Mouse (Mus musculus): ENCODE data around the gene Rnf150. TPM values are rescaled to one million over a fixed set of nuclear protein-coding genes. Genes with fewer than 3 reads are reported as not detected.

Gene Rnf150
- polyA plus RNA-seq, 1 experiment: 2.0 TPM

DNA sequence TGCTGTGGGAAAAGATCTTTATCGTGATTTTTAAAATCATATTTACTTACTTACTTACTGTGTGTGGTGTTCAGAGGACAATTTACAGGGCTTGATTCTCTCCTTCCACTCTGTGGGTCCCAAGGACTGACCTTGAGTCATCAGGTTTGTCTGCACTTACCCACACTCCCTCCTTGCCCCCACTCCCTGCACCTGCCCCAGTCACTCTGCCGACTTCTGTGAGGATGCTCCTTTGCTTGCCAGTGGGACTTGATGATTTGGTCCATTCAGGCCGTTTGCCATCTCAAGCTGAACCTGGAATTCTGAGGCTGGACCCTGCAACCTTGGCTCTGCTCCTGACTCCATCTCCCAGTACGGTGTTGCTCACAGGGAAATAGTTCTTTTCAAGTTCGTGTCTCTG lies 63.4 kb downstream of the Rnf150 start:
- H3ac ChIP-seq (ENCODE audit: control insufficient read depth, insufficient read length): no peak overlapping the region
- H3K4me3 ChIP-seq: no peak overlapping the region
- H3K27me3 ChIP-seq (ENCODE audit: control insufficient read depth, insufficient read depth, insufficient read length): no peaks in the 10 kb centered on the region
- H3K36me3 ChIP-seq (ENCODE audit: control insufficient read depth, insufficient read depth): no peaks in the 10 kb centered on the region
- H3K4me2 ChIP-seq (ENCODE audit: low read depth): no peak overlapping the region
- H3K79me2 ChIP-seq (ENCODE audit: control insufficient read depth, insufficient read depth): no peaks in the 10 kb centered on the region
- TF ChIP-seq MYOD1 (IDR thresholded peaks at IDR 0.05; ENCODE audit: control insufficient read depth in 1 of 3, insufficient read length in 2 of 3, low read depth in 2 of 3) (peak; percentile 56 to 100 (median 99)), TCF12 (IDR thresholded peaks at IDR 0.05; ENCODE audit: insufficient read depth, poor library complexity, severe bottlenecking) (peak; percentile 23), POLR2A (IDR thresholded peaks at IDR 0.05; ENCODE audit: insufficient read length, low read depth) (no peak), SRF (IDR thresholded peaks at IDR 0.05; ENCODE audit: control insufficient read depth, insufficient read length, low read depth) (no peak), POLR2AphosphoS2 (IDR thresholded peaks at IDR 0.05; ENCODE audit: insufficient read length, low read depth) (no peak), CEBPB (IDR thresholded peaks at IDR 0.05; ENCODE audit: insufficient read depth, poor library complexity, severe bottlenecking) (no peak), MYOG (IDR thresholded peaks at IDR 0.05; ENCODE audit: control insufficient read depth in 1 of 3, insufficient read depth in 1 of 3, insufficient read length in 2 of 3, low read depth in 2 of 3) (peak in 1 of 3 experiments; percentile 7), TCF3 (IDR thresholded peaks at IDR 0.05; ENCODE audit: insufficient read length, low read depth) (peak; percentile 60), REST (IDR thresholded peaks at IDR 0.05; ENCODE audit: insufficient read depth, insufficient read length) (no peak)

DNA sequence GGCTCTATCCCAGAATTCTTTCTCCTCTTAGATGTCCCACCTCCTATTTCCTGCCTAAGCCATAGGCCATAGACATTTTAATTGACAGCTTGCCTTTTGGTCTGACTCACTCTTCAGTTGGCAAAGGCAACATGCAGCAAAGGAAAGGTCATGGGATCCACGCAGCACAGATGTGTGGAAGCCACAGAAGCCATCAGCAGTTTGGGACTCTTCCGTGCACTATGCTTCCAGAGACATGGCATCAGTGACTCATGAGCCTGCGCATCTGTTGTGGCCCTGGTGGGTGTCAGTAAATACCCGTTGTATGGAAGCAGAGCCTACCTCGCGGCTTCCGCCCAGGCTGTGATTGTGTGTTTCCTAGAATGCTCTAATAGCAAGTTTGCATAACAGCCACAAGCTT lies 68.4 kb downstream of the Rnf150 start:
- H3K4me2 ChIP-seq (ENCODE audit: low read depth): peak overlapping the region; percentile 60
- peak; percentile 49 for TF ChIP-seq TCF12 (IDR thresholded peaks at IDR 0.05; ENCODE audit: insufficient read depth, poor library complexity, severe bottlenecking)
- TF ChIP-seq MAX (IDR thresholded peaks at IDR 0.05; ENCODE audit: low read depth): peak; percentile 19
- TF ChIP-seq MYOD1 (IDR thresholded peaks at IDR 0.05; ENCODE audit: control insufficient read depth in 1 of 3, insufficient read length in 2 of 3, low read depth in 2 of 3): peak in 2 of 3 experiments; percentile 88 to 94
- TF ChIP-seq USF1 (IDR thresholded peaks at IDR 0.05; ENCODE audit: low read depth): no peak
- TF ChIP-seq POLR2AphosphoS2 (IDR thresholded peaks at IDR 0.05; ENCODE audit: insufficient read length, low read depth): no peak
- peak; percentile 43 to 87 (median 45) for TF ChIP-seq MYOG (IDR thresholded peaks at IDR 0.05; ENCODE audit: control insufficient read depth in 1 of 3, insufficient read depth in 1 of 3, insufficient read length in 2 of 3, low read depth in 2 of 3)
- TF ChIP-seq TCF3 (IDR thresholded peaks at IDR 0.05; ENCODE audit: insufficient read length, low read depth): no peak
- H3K79me2 ChIP-seq (ENCODE audit: control insufficient read depth, insufficient read depth): peaks cover 6% of the 10 kb centered on the region

DNA sequence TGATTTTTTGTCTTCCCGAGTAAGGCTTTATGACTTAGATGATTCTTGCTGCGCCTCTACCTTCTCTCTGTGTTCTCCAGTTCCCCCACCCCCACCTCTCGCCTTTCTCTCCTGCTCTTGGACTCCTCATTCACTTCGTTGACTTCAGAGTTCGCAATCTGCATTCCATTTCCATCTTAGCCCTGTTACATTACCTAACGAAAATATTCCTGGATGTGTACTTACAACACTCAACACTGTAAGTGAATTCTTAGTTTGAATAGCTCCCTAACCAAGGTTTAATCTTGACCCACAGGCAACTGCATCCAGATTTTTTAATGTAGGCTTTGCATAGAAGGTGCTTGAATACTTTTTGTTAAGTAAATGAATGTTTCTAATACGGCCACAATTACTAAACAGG lies 73.0 kb downstream of the Rnf150 start:
- no peak for TF ChIP-seq REST (IDR thresholded peaks at IDR 0.05; ENCODE audit: insufficient read depth, insufficient read length)
- no peak for TF ChIP-seq POLR2AphosphoS2 (IDR thresholded peaks at IDR 0.05; ENCODE audit: insufficient read length, low read depth)
- TF ChIP-seq MAX (IDR thresholded peaks at IDR 0.05; ENCODE audit: low read depth): no peak
- TF ChIP-seq SRF (IDR thresholded peaks at IDR 0.05; ENCODE audit: control insufficient read depth, insufficient read length, low read depth): no peak
- no peak for TF ChIP-seq E2F4 (IDR thresholded peaks at IDR 0.05; ENCODE audit: insufficient read depth)
- TF ChIP-seq USF1 (IDR thresholded peaks at IDR 0.05; ENCODE audit: low read depth): no peak
- no peak overlapping the region for H3ac ChIP-seq (ENCODE audit: control insufficient read depth, insufficient read length)
- no peak overlapping the region for H3K4me2 ChIP-seq (ENCODE audit: low read depth)
- H3K4me3 ChIP-seq: no peak overlapping the region
- no peaks in the 10 kb centered on the region for H3K27me3 ChIP-seq (ENCODE audit: control insufficient read depth, insufficient read depth, insufficient read length)
- no peaks in the 10 kb centered on the region for H3K36me3 ChIP-seq (ENCODE audit: control insufficient read depth, insufficient read depth)
- H3K79me2 ChIP-seq (ENCODE audit: control insufficient read depth, insufficient read depth): peaks cover 6% of the 10 kb centered on the region

More for the DNA sequence above, 68.4 kb downstream of the Rnf150 start:
- H3K27me3 ChIP-seq (ENCODE audit: control insufficient read depth, insufficient read depth, insufficient read length): no peaks in the 10 kb centered on the region
- H3K36me3 ChIP-seq (ENCODE audit: control insufficient read depth, insufficient read depth): no peaks in the 10 kb centered on the region
- H3K4me3 ChIP-seq: no peak overlapping the region
- H3ac ChIP-seq (ENCODE audit: control insufficient read depth, insufficient read length): no peak overlapping the region

DNA sequence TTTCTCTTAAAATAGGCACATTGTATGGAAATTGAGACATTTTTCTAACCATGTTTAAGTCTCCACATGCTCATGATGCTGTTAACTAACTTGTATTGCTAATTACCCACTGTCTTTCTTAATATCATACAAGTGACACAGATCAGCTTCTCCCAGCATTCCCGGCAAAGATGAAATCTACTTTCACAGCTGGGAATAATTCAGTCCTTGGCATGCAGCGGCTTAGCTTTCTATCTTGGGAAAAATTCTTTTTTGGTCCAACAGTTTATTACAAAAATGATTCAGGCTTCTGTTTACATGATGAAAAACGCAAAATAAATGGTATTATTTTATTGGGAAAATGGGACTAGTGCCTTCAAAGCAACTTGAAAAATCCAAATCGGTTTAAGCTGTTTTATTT lies 73.7 kb downstream of the Rnf150 start:
- peaks cover 6% of the 10 kb centered on the region for H3K79me2 ChIP-seq (ENCODE audit: control insufficient read depth, insufficient read depth)
- H3K4me2 ChIP-seq (ENCODE audit: low read depth): no peak overlapping the region
- H3K4me3 ChIP-seq: no peak overlapping the region
- no peak overlapping the region for H3ac ChIP-seq (ENCODE audit: control insufficient read depth, insufficient read length)
- TF ChIP-seq MYOG (IDR thresholded peaks at IDR 0.05; ENCODE audit: control insufficient read depth in 1 of 3, insufficient read depth in 1 of 3, insufficient read length in 2 of 3, low read depth in 2 of 3) (no peak), E2F4 (IDR thresholded peaks at IDR 0.05; ENCODE audit: insufficient read depth) (no peak), CEBPB (IDR thresholded peaks at IDR 0.05; ENCODE audit: insufficient read depth, poor library complexity, severe bottlenecking) (no peak), REST (IDR thresholded peaks at IDR 0.05; ENCODE audit: insufficient read depth, insufficient read length) (no peak), POLR2A (IDR thresholded peaks at IDR 0.05; ENCODE audit: insufficient read length, low read depth) (no peak), USF1 (IDR thresholded peaks at IDR 0.05; ENCODE audit: low read depth) (no peak), MYOD1 (IDR thresholded peaks at IDR 0.05; ENCODE audit: control insufficient read depth in 1 of 3, insufficient read length in 2 of 3, low read depth in 2 of 3) (no peak), TCF12 (IDR thresholded peaks at IDR 0.05; ENCODE audit: insufficient read depth, poor library complexity, severe bottlenecking) (no peak), MAX (IDR thresholded peaks at IDR 0.05; ENCODE audit: low read depth) (no peak), SRF (IDR thresholded peaks at IDR 0.05; ENCODE audit: control insufficient read depth, insufficient read length, low read depth) (no peak), POLR2AphosphoS2 (IDR thresholded peaks at IDR 0.05; ENCODE audit: insufficient read length, low read depth) (no peak), TCF3 (IDR thresholded peaks at IDR 0.05; ENCODE audit: insufficient read length, low read depth) (no peak)
- H3K36me3 ChIP-seq (ENCODE audit: control insufficient read depth, insufficient read depth): no peaks in the 10 kb centered on the region
- H3K27me3 ChIP-seq (ENCODE audit: control insufficient read depth, insufficient read depth, insufficient read length): no peaks in the 10 kb centered on the region

DNA sequence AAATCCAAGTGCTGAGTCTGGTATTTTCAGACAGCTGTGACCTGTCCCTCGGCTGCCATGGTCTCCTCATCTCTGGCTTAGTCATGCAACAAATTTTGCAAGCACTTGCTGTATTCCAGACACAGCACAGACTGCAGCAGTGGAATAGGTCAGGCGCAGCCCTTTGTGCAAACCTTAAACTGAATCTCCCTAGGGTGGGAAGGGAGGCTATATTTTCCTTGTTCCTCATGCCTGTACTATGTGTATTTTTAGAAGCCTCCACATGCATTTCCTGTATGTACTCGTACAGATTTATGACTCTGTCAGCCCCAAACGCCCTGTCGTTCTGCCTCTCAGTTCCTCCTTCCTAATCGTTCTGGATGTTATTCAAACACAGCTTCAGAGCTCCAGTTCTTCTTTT lies 76.8 kb downstream of the Rnf150 start:
- Histone ChIP-seq H3K36me3 (ENCODE audit: control insufficient read depth, insufficient read depth) (no peaks in the 10 kb centered on the region), H3K27me3 (ENCODE audit: control insufficient read depth, insufficient read depth, insufficient read length) (no peaks in the 10 kb centered on the region), H3ac (ENCODE audit: control insufficient read depth, insufficient read length) (no peak overlapping the region), H3K79me2 (ENCODE audit: control insufficient read depth, insufficient read depth) (peaks cover 6% of the 10 kb centered on the region), H3K4me2 (ENCODE audit: low read depth) (peak overlapping the region; percentile 76), H3K4me3 (no peak overlapping the region)
- TF ChIP-seq CEBPB (IDR thresholded peaks at IDR 0.05; ENCODE audit: insufficient read depth, poor library complexity, severe bottlenecking) (0 out of 2 replicates have a peak, but pooled peaks have one; percentile 32), MYOD1 (IDR thresholded peaks at IDR 0.05; ENCODE audit: control insufficient read depth in 1 of 3, insufficient read length in 2 of 3, low read depth in 2 of 3) (peak in 1 of 3 experiments; percentile 13), POLR2AphosphoS2 (IDR thresholded peaks at IDR 0.05; ENCODE audit: insufficient read length, low read depth) (no peak)

All from myocyte (in vitro differentiated cells).